Mouse (Mus musculus): Measurements from ENCODE around the gene Mbd5.

DNA sequence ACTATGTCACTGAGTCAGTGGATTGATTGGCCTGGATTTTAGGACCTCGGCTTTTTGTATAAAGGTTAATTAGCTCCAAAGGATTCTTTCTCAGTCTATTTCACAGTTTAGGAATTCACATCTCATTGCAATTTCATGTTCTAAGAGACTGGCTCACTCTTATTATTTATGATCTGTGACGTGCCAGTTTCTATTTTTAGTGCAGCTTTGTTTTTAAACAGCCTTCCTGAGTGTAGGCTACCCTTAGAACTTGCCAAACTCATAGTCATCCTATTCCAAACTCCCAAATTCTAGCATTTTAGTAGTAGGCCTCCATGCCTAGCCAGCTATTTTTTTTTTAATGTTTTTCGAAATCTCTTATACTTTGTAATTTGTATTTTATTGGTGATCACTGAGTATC is 192.9 kb downstream of the Mbd5 start:
- TF ChIP-seq CTCF (IDR thresholded peaks at IDR 0.05; ENCODE audit: low read depth, low read length) (no peak), GATA1 (IDR thresholded peaks at IDR 0.05; ENCODE audit: borderline replicate concordance, low read length) (no peak)

All from G1E (cell line).